Mouse (Mus musculus): ENCODE measurements around the gene Inpp5a. TPM values are rescaled to one million over a fixed set of nuclear protein-coding genes. Genes with fewer than 3 reads are reported as not detected.
"Not testable (repeated sequence)": the region's sequence is repeated elsewhere in the genome, so short reads cannot be mapped to it uniquely, and the experiment has no call there.

Inpp5a gene
- polyA plus RNA-seq, 1 experiment from 2014 or later: 93.9 TPM

GRCm38 (mm10) chr7:139415616-139416225, 26.8 kb downstream of the Inpp5a start:
- Histone ChIP-seq H3K4me3 (ENCODE audit: control insufficient read depth in 1 of 2, insufficient read depth in 1 of 2, low read depth in 1 of 2, low read length in 2 of 2) (no peak overlapping the region), H3K9me3 (ENCODE audit: control insufficient read depth, low read length) (no peaks in the 10 kb centered on the region), H3K27me3 (ENCODE audit: control insufficient read depth, insufficient read depth, low read length) (no peaks in the 10 kb centered on the region), H3K9ac (ENCODE audit: low read length) (no peak overlapping the region), H3K27ac (replicated peaks in 1 of 2; ENCODE audit: control insufficient read depth in 1 of 2, insufficient read depth in 1 of 2, low read depth in 2 of 2, low read length in 2 of 2) (peak overlapping the region; percentile 46 to 61; a peak in 3 of 4 replicates), H3K4me1 (ENCODE audit: control insufficient read depth in 2 of 2, insufficient read depth in 2 of 2, low read length in 2 of 2) (peaks cover 42 to 65% of the 10 kb centered on the region in 2 experiments), H3K36me3 (ENCODE audit: control insufficient read depth, insufficient read depth, low read length) (no peaks in the 10 kb centered on the region), H3K4me2 (ENCODE audit: low read length) (no peak overlapping the region)
- no peak for ATAC-seq (ENCODE audit: insufficient number of reproducible peaks, insufficient read depth, low FRiP score, low read depth)

- H3K9me3 ChIP-seq (ENCODE audit: control insufficient read depth, low read length): no peaks in the 10 kb centered on the region
- 92% methylated on average over 1 of the region's 1 CpGs for WGBS
- H3K9ac ChIP-seq (ENCODE audit: low read length): no peak overlapping the region
- no peak overlapping the region for H3K4me2 ChIP-seq (ENCODE audit: low read length)
- H3K27ac ChIP-seq (replicated peaks in 1 of 2; ENCODE audit: control insufficient read depth in 1 of 2, insufficient read depth in 1 of 2, low read depth in 2 of 2, low read length in 2 of 2): no peak overlapping the region
- H3K4me3 ChIP-seq (ENCODE audit: control insufficient read depth in 1 of 2, insufficient read depth in 1 of 2, low read depth in 1 of 2, low read length in 2 of 2): no peak overlapping the region
- H3K36me3 ChIP-seq (ENCODE audit: control insufficient read depth, insufficient read depth, low read length): no peaks in the 10 kb centered on the region
- H3K27me3 ChIP-seq (ENCODE audit: control insufficient read depth, insufficient read depth, low read length): no peaks in the 10 kb centered on the region
- ATAC-seq (ENCODE audit: insufficient number of reproducible peaks, insufficient read depth, low FRiP score, low read depth): no peak
- peaks cover 26 to 45% of the 10 kb centered on the region in 2 experiments for H3K4me1 ChIP-seq (ENCODE audit: control insufficient read depth in 2 of 2, insufficient read depth in 2 of 2, low read length in 2 of 2)
Observed at GRCm38 (mm10) chr7:139418371-139418770, 29.5 kb downstream of the Inpp5a start.

- 93% methylated on average over 6 of the region's 6 CpGs for WGBS
- Histone ChIP-seq H3K36me3 (ENCODE audit: control insufficient read depth, insufficient read depth, low read length) (peaks cover 6% of the 10 kb centered on the region; the same call in 1 of the 2 replicates), H3K4me1 (ENCODE audit: control insufficient read depth in 2 of 2, insufficient read depth in 2 of 2, low read length in 2 of 2) (peaks cover 0 to 12% of the 10 kb centered on the region in 2 experiments; a peak in 2 of 4 replicates), H3K9me3 (ENCODE audit: control insufficient read depth, low read length) (no peaks in the 10 kb centered on the region), H3K9ac (ENCODE audit: low read length) (no peak overlapping the region), H3K27me3 (ENCODE audit: control insufficient read depth, insufficient read depth, low read length) (no peaks in the 10 kb centered on the region), H3K27ac (replicated peaks in 1 of 2; ENCODE audit: control insufficient read depth in 1 of 2, insufficient read depth in 1 of 2, low read depth in 2 of 2, low read length in 2 of 2) (no peak overlapping the region), H3K4me2 (ENCODE audit: low read length) (no peak overlapping the region), H3K4me3 (ENCODE audit: control insufficient read depth in 1 of 2, insufficient read depth in 1 of 2, low read depth in 1 of 2, low read length in 2 of 2) (no peak overlapping the region)
- ATAC-seq (ENCODE audit: insufficient number of reproducible peaks, insufficient read depth, low FRiP score, low read depth): no peak
Observed at GRCm38 (mm10) chr7:139422827-139423226, 33.9 kb downstream of the Inpp5a start.

- H3K9ac ChIP-seq (ENCODE audit: low read length): peak overlapping the region; percentile 27; the same call in 1 of the 2 replicates
- no peaks in the 10 kb centered on the region for H3K36me3 ChIP-seq (ENCODE audit: control insufficient read depth, insufficient read depth, low read length)
- H3K4me3 ChIP-seq (ENCODE audit: control insufficient read depth in 1 of 2, insufficient read depth in 1 of 2, low read depth in 1 of 2, low read length in 2 of 2): no peak overlapping the region
- no peaks in the 10 kb centered on the region for H3K9me3 ChIP-seq (ENCODE audit: control insufficient read depth, low read length)
- no peaks in the 10 kb centered on the region for H3K27me3 ChIP-seq (ENCODE audit: control insufficient read depth, insufficient read depth, low read length)
- peak; percentile 82 for ATAC-seq (ENCODE audit: insufficient number of reproducible peaks, insufficient read depth, low FRiP score, low read depth)
- H3K27ac ChIP-seq (replicated peaks in 1 of 2; ENCODE audit: control insufficient read depth in 1 of 2, insufficient read depth in 1 of 2, low read depth in 2 of 2, low read length in 2 of 2): peak overlapping the region; percentile 84 to 85
- WGBS: 21% methylated on average over 5 of the region's 5 CpGs
- H3K4me1 ChIP-seq (ENCODE audit: control insufficient read depth in 2 of 2, insufficient read depth in 2 of 2, low read length in 2 of 2): peaks cover 31 to 50% of the 10 kb centered on the region in 2 experiments
- H3K4me2 ChIP-seq (ENCODE audit: low read length): peak overlapping the region; percentile 45
Observed at GRCm38 (mm10) chr7:139434095-139434830, 45.4 kb downstream of the Inpp5a start.

- not testable (repeated sequence) for H3K27me3 ChIP-seq (ENCODE audit: control insufficient read depth, insufficient read depth, low read length); H3K4me3 ChIP-seq (ENCODE audit: control insufficient read depth in 1 of 2, insufficient read depth in 1 of 2, low read depth in 1 of 2, low read length in 2 of 2); H3K4me2 ChIP-seq (ENCODE audit: low read length); H3K9ac ChIP-seq (ENCODE audit: low read length); ATAC-seq (ENCODE audit: insufficient number of reproducible peaks, insufficient read depth, low FRiP score, low read depth); H3K36me3 ChIP-seq (ENCODE audit: control insufficient read depth, insufficient read depth, low read length); H3K9me3 ChIP-seq (ENCODE audit: control insufficient read depth, low read length)
- Histone ChIP-seq H3K27ac (replicated peaks in 1 of 2; ENCODE audit: control insufficient read depth in 1 of 2, insufficient read depth in 1 of 2, low read depth in 2 of 2, low read length in 2 of 2) (peak overlapping the region in 1 of 2 experiments; percentile 85; a peak in 2 of 4 replicates), H3K4me1 (ENCODE audit: control insufficient read depth in 2 of 2, insufficient read depth in 2 of 2, low read length in 2 of 2) (peaks cover 31 to 55% of the 10 kb centered on the region in 2 experiments)
- 81% methylated on average over 2 of the region's 2 CpGs for WGBS
Observed at GRCm38 (mm10) chr7:139434931-139435330, 46.0 kb downstream of the Inpp5a start.

GRCm38 (mm10) chr7:139435749-139436148, 46.8 kb downstream of the Inpp5a start:
- Histone ChIP-seq H3K4me2 (ENCODE audit: low read length) (no peak overlapping the region), H3K4me3 (ENCODE audit: control insufficient read depth in 1 of 2, insufficient read depth in 1 of 2, low read depth in 1 of 2, low read length in 2 of 2) (no peak overlapping the region), H3K27ac (replicated peaks in 1 of 2; ENCODE audit: control insufficient read depth in 1 of 2, insufficient read depth in 1 of 2, low read depth in 2 of 2, low read length in 2 of 2) (no peak overlapping the region), H3K36me3 (ENCODE audit: control insufficient read depth, insufficient read depth, low read length) (no peaks in the 10 kb centered on the region), H3K27me3 (ENCODE audit: control insufficient read depth, insufficient read depth, low read length) (no peaks in the 10 kb centered on the region), H3K9ac (ENCODE audit: low read length) (no peak overlapping the region), H3K9me3 (ENCODE audit: control insufficient read depth, low read length) (no peaks in the 10 kb centered on the region), H3K4me1 (ENCODE audit: control insufficient read depth in 2 of 2, insufficient read depth in 2 of 2, low read length in 2 of 2) (peaks cover 37 to 63% of the 10 kb centered on the region in 2 experiments)
- ATAC-seq (ENCODE audit: insufficient number of reproducible peaks, insufficient read depth, low FRiP score, low read depth): no peak

- WGBS: 84% methylated on average over 7 of the region's 7 CpGs
- 0 out of 4 replicates have a peak overlapping the region, but pooled peaks of 1 of the 2 experiments have one; percentile 1 for H3K27ac ChIP-seq (replicated peaks in 1 of 2; ENCODE audit: control insufficient read depth in 1 of 2, insufficient read depth in 1 of 2, low read depth in 2 of 2, low read length in 2 of 2)
- no peaks in the 10 kb centered on the region for H3K27me3 ChIP-seq (ENCODE audit: control insufficient read depth, insufficient read depth, low read length)
- H3K9me3 ChIP-seq (ENCODE audit: control insufficient read depth, low read length): no peaks in the 10 kb centered on the region
- peaks cover 47 to 75% of the 10 kb centered on the region in 2 experiments for H3K4me1 ChIP-seq (ENCODE audit: control insufficient read depth in 2 of 2, insufficient read depth in 2 of 2, low read length in 2 of 2)
- no peak for ATAC-seq (ENCODE audit: insufficient number of reproducible peaks, insufficient read depth, low FRiP score, low read depth)
- no peak overlapping the region for H3K9ac ChIP-seq (ENCODE audit: low read length)
- H3K36me3 ChIP-seq (ENCODE audit: control insufficient read depth, insufficient read depth, low read length): no peaks in the 10 kb centered on the region
- H3K4me3 ChIP-seq (ENCODE audit: control insufficient read depth in 1 of 2, insufficient read depth in 1 of 2, low read depth in 1 of 2, low read length in 2 of 2): no peak overlapping the region
- H3K4me2 ChIP-seq (ENCODE audit: low read length): no peak overlapping the region
Observed at GRCm38 (mm10) chr7:139436951-139437350, 48.0 kb downstream of the Inpp5a start.
